Mouse (Mus musculus) liver, postnatal 0 days (tissue): ENCODE data around the gene Thrsp. TPM values are rescaled to one million over a fixed set of nuclear protein-coding genes. Genes with fewer than 3 reads are reported as not detected.

ENCODE experiments used
- ATAC-seq: fragments of 200-750 bp; cut with Nextera tagmentation; 2 replicates; pipeline ENCODE4 v1.8.0; 2017; ENCODE audit warnings: mild to moderate bottlenecking, moderate library complexity
- DNase-seq: peaks from one replicate; pipeline ENCODE4 v3.0.0-alpha.2; 2016
- H3K27ac ChIP-seq: fragments of 300-500 bp; sonication (generic); 2 replicates; pipeline ENCODE4 v1.5.1; 2014; ENCODE audit warnings: antibody characterized with exemption, moderate library complexity, mild to moderate bottlenecking, low read depth
- H3K27me3 ChIP-seq: fragments of 300-500 bp; sonication (generic); 2 replicates; pipeline ENCODE4 v1.6.1; 2014; ENCODE audit warnings: low read length, control low read depth, mixed read lengths; ENCODE audit not compliant: insufficient read depth
- H3K36me3 ChIP-seq: fragments of 300-500 bp; sonication (generic); replicated peaks from 2 replicates; pipeline ENCODE4 v1.6.1; 2014; ENCODE audit warnings: mild to moderate bottlenecking, control low read depth, low read length, moderate library complexity, mixed read lengths; ENCODE audit not compliant: insufficient read depth
- H3K4me1 ChIP-seq: fragments of 300-500 bp; sonication (generic); 2 replicates; pipeline ENCODE4 v1.6.1; 2014; ENCODE audit warnings: antibody characterized with exemption, mild to moderate bottlenecking, control low read depth; ENCODE audit not compliant: insufficient read depth
- H3K4me2 ChIP-seq: fragments of 300-500 bp; sonication (generic); 2 replicates; pipeline ENCODE4 v1.6.1; 2014; ENCODE audit warnings: low read depth, mild to moderate bottlenecking, low read length, moderate library complexity, mixed read lengths
- H3K4me3 ChIP-seq: fragments of 300-500 bp; sonication (generic); 2 replicates; pipeline ENCODE4 v1.5.1; 2014; ENCODE audit warnings: low read depth, low read length
- H3K9ac ChIP-seq: fragments of 300-500 bp; sonication (generic); replicated peaks from 2 replicates; pipeline ENCODE4 v1.6.1; 2014; ENCODE audit warnings: mild to moderate bottlenecking, moderate library complexity
- H3K9me3 ChIP-seq: fragments of 300-500 bp; sonication (generic); 2 replicates; pipeline ENCODE4 v1.6.1; 2016; ENCODE audit warnings: mild to moderate bottlenecking, control low read depth, low read length, mixed read lengths
- CTCF ChIP-seq: sonication (generic); IDR thresholded peaks from 2 replicates; pipeline ENCODE4 v1.5.1; 2016; ENCODE audit warnings: antibody characterized with exemption, low read depth
- EP300 ChIP-seq: IDR thresholded peaks from 2 replicates; pipeline ENCODE4 v1.6.1; 2016; ENCODE audit warnings: antibody characterized with exemption, low read depth, mild to moderate bottlenecking
- WGBS: fragments of 180-500 bp; shearing (Covaris S2); extraction: QIAGEN DNeasy Blood & Tissue Kit; methylation state at CpG from one replicate; pipeline ENCODE4 v1.1.7; 2014; ENCODE audit not compliant: insufficient replicate concordance; 5-methylcytosine and 5-hydroxymethylcytosine counted together
- polyA plus RNA-seq: library from polyadenylated mRNA; unstranded; fragments of >200 nt; fragmentation: Nextera tagmentation; extraction: Ambion mirVana; gene quantifications from 2 replicates; pipeline ENCODE4 v1.2.1, GENCODE M21; 2015

Thrsp gene
- polyA plus RNA-seq, 1 experiment from 2014 or later, result 2.1 TPM

DNA sequence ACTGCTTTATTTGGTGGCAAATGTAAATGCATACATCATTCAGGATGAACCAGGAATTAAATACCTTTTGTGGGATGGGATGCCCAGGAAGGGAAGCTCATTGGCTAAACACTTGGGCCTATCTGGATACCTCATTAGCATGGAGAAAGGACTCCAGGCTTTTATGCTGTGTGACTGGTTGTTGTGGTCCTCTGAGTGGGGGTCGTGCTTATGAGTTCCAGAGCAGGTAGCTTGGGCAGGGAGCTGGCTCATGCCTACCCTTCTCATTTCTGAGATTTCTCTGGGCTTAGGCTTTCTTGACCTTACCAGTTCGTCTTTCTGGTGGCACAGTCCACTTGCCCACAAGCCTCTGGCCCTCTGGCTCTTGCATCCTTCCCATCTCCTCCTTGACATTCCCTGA lies 23.2 kb downstream of the Thrsp start:
- ATAC-seq, result no peak
- Histone ChIP-seq H3K4me2 (no peak overlapping the region), H3K36me3 (peaks cover 24% of the 10 kb centered on the region), H3K4me3 (no peak overlapping the region), H3K27me3 (no peaks in the 10 kb centered on the region), H3K27ac (no peak overlapping the region), H3K9me3 (no peaks in the 10 kb centered on the region), H3K9ac (no peak overlapping the region), H3K4me1 (peaks cover 4% of the 10 kb centered on the region)
- 73% methylated on average over 2 of the region's 2 CpGs for WGBS
- TF ChIP-seq EP300 (no peak), CTCF (no peak)
- no peak for DNase-seq

- ATAC-seq (no peak), DNase-seq (no peak)
- Histone ChIP-seq H3K9ac (no peak overlapping the region), H3K4me2 (no peak overlapping the region), H3K27ac (no peak overlapping the region), H3K4me3 (no peak overlapping the region), H3K4me1 (no peaks in the 10 kb centered on the region), H3K36me3 (peaks cover 46% of the 10 kb centered on the region), H3K27me3 (no peaks in the 10 kb centered on the region), H3K9me3 (no peaks in the 10 kb centered on the region)
- 83% methylated on average over 6 of the region's 6 CpGs for WGBS
- no peak for TF ChIP-seq EP300
- no peak for TF ChIP-seq CTCF
Measured at GRCm38 (mm10) chr7:97392079-97392445, 25.5 kb downstream of the Thrsp start.

DNA sequence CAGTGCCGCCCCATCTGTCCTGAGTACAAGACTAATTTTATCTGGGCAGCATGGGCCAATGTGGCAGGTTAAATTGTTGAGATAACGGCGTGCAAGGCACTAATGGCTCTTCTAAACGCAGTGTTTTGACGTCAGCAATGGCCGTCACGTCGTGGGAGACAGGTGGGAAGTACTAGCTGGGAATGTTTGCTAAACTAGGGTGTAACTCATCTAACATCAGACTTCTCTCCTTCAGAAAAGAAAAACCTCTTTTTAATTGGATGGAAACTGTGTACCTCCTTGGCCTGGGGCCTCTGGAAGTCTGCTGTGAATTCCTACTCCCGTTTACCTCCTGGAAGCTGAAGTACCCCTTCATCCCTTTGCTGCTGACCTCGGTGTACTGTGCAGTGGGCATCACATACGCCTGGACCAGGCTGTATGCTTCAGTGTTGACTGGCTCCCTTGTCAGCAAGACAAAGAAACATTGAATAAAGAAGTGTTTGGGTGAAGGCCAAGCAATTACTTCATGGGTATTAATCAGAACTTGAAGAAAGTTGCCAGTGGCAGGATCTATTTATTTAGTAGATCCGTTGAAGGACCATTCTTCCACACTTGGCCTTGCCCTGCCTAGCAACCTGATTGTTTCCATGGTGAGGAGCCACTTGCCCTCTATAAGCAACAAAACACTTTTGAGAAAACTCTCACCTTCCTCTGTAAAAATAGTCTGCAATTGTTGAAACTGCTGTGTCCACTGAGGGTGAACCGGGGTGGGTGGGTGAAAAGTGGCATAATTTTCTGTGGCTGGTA lies 26.0 kb downstream of the Thrsp start:
- Histone ChIP-seq H3K4me3 (no peak overlapping the region), H3K9me3 (no peaks in the 10 kb centered on the region), H3K9ac (no peak overlapping the region), H3K36me3 (peaks cover 49% of the 10 kb centered on the region), H3K4me1 (no peaks in the 10 kb centered on the region), H3K27me3 (no peaks in the 10 kb centered on the region), H3K4me2 (no peak overlapping the region), H3K27ac (no peak overlapping the region)
- DNase-seq, result no peak
- 83% methylated on average over 13 of the region's 13 CpGs for WGBS
- ATAC-seq, result no peak
- TF ChIP-seq CTCF, result no peak
- TF ChIP-seq EP300, result no peak

GRCm38 (mm10) chr7:97388541-97388940 lies 29.0 kb downstream of the Thrsp start:
- TF ChIP-seq EP300, result no peak
- no peak for TF ChIP-seq CTCF
- H3K9ac ChIP-seq, result no peak overlapping the region
- no peak overlapping the region for H3K4me2 ChIP-seq
- no peak overlapping the region for H3K4me3 ChIP-seq
- H3K36me3 ChIP-seq, result peaks cover 64% of the 10 kb centered on the region
- no peaks in the 10 kb centered on the region for H3K27me3 ChIP-seq
- H3K27ac ChIP-seq, result no peak overlapping the region
- no peaks in the 10 kb centered on the region for H3K4me1 ChIP-seq
- no peak for DNase-seq
- WGBS, result 86% methylated on average over 4 of the region's 4 CpGs
- no peaks in the 10 kb centered on the region for H3K9me3 ChIP-seq
- ATAC-seq, result no peak

DNA sequence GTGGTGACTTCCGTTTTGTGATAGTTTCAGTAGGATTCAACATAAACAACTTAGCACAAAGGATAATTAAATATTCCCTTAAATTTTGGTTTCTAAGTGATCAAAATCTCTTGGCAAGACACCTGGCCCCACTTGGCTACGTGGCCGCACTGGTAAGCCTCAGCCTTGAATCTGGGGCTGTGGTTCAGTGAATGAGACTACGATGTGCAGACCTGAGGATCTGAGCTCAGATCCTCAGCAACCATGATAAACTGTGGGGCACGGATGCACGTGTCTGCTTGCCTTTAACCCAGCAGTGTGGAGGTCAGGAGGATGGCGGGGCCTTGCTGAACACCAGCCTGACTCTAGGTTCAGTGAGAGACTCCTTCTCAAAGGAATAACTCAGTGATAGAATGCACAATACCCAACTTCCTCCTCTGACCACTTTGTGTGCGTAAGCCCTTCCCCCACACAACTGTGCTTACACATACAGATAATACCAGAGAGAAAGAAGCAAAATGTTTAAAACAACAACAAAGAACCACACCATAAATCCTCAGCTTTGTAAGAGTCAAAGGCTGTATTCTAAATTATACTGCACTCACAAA lies 29.9 kb downstream of the Thrsp start:
- Histone ChIP-seq H3K36me3 (peaks cover 72% of the 10 kb centered on the region), H3K4me3 (no peak overlapping the region), H3K4me1 (no peaks in the 10 kb centered on the region), H3K27ac (no peak overlapping the region), H3K9me3 (no peaks in the 10 kb centered on the region), H3K9ac (no peak overlapping the region), H3K27me3 (no peaks in the 10 kb centered on the region), H3K4me2 (no peak overlapping the region)
- DNase-seq, result no peak
- ATAC-seq, result no peak
- TF ChIP-seq CTCF (no peak), EP300 (no peak)
- 78% methylated on average over 8 of the region's 8 CpGs for WGBS

DNA sequence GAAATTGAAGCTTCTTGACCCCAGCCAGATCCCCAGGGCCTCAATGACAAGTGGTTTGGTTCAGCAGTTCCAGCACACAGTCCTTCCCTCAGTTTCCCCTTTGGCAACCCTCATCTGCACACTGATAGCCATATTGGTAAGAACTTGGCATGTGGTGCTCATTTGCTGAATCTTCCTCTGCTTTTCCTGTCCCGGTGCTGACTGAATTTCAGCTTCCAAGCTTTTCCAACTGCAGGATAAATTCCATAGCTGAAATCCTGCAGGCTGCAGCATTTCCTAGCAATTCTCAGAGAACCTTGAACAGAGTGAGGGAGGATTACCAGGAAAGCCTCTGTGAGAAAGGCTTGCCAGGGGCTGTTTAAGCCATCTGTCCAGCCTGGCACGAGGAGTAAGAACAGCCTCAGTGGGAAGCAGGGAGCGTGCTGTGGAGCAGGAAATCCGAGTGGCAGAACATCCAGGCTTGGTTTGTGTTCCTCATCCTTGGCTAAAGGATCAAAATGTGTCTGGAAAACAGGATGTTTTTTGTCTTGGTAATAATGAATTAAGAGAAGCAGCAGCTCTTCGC lies 30.6 kb downstream of the Thrsp start:
- no peaks in the 10 kb centered on the region for H3K4me1 ChIP-seq
- no peak for TF ChIP-seq CTCF
- TF ChIP-seq EP300, result no peak
- H3K27ac ChIP-seq, result no peak overlapping the region
- no peaks in the 10 kb centered on the region for H3K27me3 ChIP-seq
- no peaks in the 10 kb centered on the region for H3K9me3 ChIP-seq
- DNase-seq, result no peak
- no peak overlapping the region for H3K4me2 ChIP-seq
- H3K36me3 ChIP-seq, result peaks cover 77% of the 10 kb centered on the region
- no peak for ATAC-seq
- WGBS, result 77% methylated on average over 5 of the region's 5 CpGs
- no peak overlapping the region for H3K9ac ChIP-seq
- H3K4me3 ChIP-seq, result no peak overlapping the region
